Mouse (Mus musculus): Measurements from ENCODE around the gene Btbd17.

The Btbd17 gene

GRCm38 (mm10) chr11:114807025-114807424 is 11.3 kb upstream of the Btbd17 start:
- in situ Hi-C loops (cut with MboI, MseI) = no loop called here

DNA sequence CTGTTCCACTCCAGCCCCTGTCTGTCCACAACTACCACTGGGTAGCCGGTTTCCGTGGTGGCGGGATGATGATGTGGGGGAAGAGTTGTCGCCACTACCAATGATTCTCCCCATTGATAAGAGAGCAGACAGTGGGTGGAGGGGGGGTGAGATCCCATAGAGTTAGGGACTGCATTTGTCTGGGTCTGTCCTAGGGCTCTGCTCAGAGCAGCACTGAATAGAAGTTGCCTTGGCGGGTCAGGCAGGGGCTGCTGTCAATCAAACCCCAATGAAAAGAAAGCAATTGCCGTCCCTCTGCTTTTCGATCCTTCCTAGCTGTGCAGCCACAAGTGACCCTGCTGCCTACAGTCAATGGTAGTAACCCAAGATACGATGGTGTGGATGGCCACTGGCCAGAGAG is 8.2 kb upstream of the Btbd17 start:
- in situ Hi-C loops (cut with MboI, MseI) = no loop called here

GRCm38 (mm10) chr11:114802540-114803267 is 7.0 kb upstream of the Btbd17 start:
- in situ Hi-C loops (cut with MboI, MseI) = no loop called here

DNA sequence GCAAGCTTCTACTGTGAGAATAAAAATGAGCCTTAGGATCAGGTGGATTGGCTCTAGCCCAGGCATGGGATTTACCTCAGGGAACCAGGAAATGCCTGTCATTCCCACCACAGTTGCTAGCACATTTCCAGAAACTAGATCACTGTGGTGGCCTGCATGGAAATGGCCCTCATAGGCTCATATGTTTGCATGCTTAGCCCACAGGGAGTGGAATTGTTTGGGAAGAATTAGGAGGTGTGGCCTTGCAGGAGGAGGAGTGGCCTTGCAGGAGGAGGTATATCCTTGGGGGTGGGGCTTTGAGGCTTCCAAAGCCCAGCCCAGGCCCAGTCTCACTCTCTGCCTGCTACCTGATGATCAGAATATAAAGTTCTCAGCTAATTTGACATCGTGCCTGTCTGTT is 6.2 kb upstream of the Btbd17 start:
- in situ Hi-C loops (cut with MboI, MseI) = no loop called here

- in situ Hi-C loops (cut with MboI, MseI) = no loop called here
Observed at GRCm38 (mm10) chr11:114798624-114799023, 2.9 kb upstream of the Btbd17 start, which contains the start of gene Gpr142. Gene Gpr142 (plus strand): TSS chr11:114798924.

DNA sequence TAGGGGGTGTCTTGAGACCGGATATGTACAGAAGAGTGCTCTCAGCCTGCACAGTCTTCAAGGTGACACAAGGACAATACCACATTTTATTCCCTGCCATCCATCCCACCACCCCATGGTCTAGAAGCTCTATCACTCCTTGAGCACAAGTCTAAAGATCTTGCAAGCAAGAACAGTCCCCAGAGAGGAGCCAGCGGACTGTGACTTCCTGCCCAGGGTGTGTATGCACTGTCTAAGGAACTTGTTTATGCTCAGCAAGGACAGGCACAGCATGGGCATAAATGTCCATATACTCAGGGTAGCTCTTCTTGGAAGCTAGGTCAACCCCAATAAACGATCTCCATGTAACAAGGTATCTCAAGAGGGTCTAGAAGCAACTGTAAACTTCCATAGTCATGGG is 2.2 kb upstream of the Btbd17 start:
- in situ Hi-C loops (cut with MboI, MseI) = no loop called here

- in situ Hi-C loops (cut with MboI, MseI) = no loop called here
Observed at GRCm38 (mm10) chr11:114797176-114797575, 1.4 kb upstream of the Btbd17 start.

GRCm38 (mm10) chr11:114795231-114795746 is 456 bp downstream of the Btbd17 start:
- in situ Hi-C loops (cut with MboI, MseI) = no loop called here

DNA sequence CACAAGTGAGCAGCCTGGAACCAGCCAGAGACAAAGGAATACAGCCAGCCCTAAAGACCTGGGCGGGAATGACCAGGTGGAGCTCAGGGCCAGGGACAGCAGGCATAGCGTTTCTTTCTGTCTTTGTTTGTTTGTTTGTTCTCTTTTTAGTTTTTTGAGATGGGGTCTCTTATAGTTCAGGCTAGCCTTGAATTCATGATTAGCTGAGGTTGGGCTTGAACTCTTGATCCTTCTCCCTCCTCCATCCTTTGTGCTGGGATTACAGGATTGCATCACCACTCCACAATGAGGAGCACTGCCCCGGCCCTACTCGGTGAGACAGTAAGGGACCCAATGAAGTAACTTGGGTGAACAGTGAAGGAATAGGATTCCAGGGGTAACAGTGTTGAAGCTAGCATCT is 1.1 kb downstream of the Btbd17 start:
- in situ Hi-C loops (cut with MboI, MseI) = no loop called here

DNA sequence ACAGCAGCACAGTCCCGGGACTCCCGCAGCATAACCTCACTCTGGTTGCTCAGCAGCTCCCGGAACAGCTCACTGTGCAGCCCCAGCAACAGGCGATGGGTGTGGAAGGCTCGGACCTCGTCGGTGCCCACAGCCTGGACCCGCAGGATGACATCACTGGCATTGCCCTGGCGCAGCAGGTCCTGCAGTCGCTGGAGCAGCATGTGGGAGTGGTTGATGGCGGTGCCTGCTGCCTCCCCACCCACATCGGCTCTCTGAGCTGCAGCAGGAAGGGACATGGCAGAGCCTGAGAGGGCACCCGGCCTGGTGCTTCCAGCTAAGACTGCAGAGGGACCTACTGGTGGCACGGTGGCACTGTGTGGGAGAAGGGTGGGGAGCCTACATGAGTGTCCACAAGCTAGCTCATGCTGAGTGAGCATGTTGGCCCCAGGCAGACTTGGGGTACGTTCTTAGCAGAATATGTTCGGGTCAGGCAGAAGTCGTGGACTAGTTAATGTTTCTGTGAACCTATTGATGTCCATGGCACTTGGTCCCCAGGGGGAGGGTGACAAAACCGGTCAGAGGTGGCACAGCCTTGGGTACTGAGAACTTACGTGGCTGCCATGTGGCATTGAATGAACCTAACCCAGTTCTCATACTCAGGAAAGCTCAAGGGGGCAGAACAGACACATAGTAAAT is 1.7 kb downstream of the Btbd17 start:
- in situ Hi-C loops (cut with MboI, MseI) = no loop called here

GRCm38 (mm10) chr11:114792931-114793494 is 2.7 kb downstream of the Btbd17 start:
- in situ Hi-C loops (cut with MboI, MseI) = no loop called here

DNA sequence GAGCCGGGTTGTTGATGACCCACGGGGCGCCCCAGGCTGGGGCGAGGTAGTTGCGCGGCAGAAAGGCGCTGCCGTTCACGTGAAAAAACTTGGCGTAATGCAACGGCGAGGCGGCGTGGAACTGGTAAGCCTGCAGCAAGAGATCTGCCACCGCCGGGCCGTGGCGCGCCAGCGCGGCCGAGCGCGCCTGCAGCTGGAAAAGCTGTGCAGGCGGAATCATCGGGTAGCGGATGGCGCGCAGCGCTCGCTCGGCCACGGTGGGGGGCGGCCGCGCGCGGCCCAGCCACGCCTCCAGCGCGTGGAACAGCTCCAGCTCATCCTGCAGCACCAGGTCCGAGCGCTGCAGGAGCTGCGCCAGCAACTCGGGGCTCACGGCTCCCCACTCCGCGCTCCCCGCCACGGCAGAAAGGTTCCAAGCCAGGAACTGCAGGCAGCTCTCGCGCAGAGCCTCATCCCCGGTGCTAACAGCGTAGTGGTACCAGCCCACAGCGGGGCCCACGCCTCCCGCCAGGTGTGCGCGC is 3.8 kb downstream of the Btbd17 start:
- in situ Hi-C loops (cut with MboI, MseI) = no loop called here

DNA sequence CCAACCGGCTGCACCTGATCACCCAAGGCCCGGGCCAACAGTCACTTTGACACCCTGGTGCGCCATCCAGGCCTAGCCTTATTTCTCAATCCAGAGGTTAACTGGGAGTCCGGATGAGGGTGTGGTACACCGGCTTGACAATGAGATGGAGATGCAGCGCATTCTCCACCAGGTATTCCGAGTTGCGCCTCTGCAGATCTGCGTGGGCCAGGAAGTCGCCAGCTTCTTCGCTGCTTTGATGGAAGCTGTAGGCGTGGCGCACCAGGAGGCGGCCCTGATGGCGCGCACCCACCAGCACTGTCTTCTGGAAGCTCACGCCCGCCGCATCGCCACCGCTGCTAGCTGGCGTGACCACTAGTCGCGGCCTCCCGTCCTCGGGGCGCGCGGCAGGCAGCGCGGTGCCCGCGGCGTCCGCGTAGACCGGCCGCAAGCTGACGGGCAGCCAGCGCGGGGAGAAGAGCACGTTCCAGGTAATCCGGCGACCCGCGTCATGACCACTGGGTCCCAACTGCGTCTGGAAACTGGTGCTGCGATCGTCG is 4.3 kb downstream of the Btbd17 start:
- in situ Hi-C loops (cut with MboI, MseI) = no loop called here

GRCm38 (mm10) chr11:114790841-114791240 is 4.9 kb downstream of the Btbd17 start:
- in situ Hi-C loops (cut with MboI, MseI) = no loop called here

DNA sequence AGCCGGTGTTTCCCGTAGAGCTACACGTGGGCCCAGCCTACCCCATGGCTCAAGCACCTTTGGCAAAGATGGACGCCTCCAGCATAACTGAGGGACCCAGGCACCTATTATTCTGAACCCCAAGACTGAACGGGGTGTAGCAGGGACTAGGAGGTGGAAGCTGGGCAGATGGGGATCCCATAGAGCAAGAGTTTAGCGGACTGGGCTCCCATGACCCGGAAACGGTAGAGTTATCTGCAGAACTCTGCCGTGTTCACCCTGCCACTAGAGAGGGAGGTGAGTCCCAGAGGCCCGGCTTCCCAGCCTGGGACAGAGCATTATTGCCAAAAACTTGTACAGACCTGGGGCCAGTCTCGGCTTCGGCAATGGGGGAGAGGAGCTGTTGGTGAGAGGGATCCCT is 5.6 kb downstream of the Btbd17 start:
- in situ Hi-C loops (cut with MboI, MseI) = no loop called here

- in situ Hi-C loops (cut with MboI, MseI) = no loop called here
Observed at GRCm38 (mm10) chr11:114789716-114790115, 6.0 kb downstream of the Btbd17 start.

- in situ Hi-C loops (cut with MboI, MseI) = no loop called here
Observed at GRCm38 (mm10) chr11:114789061-114789714, 6.6 kb downstream of the Btbd17 start.

DNA sequence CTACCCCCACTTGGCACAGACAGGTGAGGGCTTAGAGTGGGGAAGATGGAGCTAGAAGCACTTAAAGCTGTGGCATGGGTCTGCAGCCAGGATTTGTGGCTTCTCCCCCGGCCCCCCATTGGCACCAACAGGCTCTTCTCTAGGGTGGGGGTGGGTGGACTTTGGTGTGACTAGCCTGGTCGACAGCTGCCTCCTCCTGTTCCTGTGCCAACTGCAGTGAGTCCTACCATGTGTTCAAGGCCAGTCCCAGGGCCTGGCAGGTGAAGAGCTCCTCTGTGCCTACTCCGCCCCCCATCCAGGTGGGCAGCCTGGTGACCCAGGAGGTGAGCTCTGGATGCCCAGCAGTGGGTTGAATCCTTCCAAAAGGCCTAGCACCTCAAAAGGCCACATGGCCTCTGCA is 8.1 kb downstream of the Btbd17 start:
- in situ Hi-C loops (cut with MboI, MseI) = no loop called here

- in situ Hi-C loops (cut with MboI, MseI) = no loop called here
Observed at GRCm38 (mm10) chr11:114786326-114786725, 9.4 kb downstream of the Btbd17 start.

DNA sequence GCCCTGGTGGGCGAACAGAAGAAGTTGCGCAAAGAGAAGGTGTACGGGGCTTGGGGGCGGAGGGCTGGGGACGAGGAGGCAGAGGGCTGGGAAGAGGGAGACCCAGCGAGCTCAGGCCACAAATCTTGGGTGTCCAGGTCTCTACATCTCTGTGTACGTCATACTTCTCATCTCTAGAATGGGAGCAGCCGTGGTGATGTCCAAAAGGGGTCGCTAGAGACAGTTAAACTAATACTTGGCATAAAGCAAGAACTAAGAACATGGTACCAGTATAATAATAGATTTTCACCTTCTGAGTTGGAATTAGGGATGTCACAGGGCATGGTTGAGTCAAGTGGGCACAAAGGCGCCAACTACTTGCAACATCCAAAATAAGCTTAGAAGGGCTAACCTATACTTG is 9.9 kb downstream of the Btbd17 start:
- in situ Hi-C loops (cut with MboI, MseI) = no loop called here

DNA sequence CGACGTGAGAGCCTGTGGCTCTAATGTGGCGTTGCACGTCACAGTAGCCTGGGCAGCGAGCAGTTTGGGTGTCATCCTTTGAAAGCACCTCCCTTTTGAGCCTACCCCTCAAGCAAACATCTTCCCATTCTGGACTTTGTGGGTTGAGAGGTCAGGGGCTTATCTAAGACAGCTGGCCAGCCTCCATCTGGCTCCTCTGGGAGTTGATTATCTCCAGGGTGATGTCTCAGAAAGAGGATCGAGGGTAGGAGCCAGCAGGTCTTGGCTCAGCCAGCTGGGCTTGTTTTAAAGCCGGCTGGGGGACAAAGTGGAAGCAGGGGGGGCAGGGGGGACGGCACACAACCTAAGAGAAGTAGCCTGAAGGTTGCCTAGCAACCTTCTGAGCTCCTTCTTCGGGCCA is 15.7 kb downstream of the Btbd17 start:
- in situ Hi-C loops (cut with MboI, MseI) = no loop called here

DNA sequence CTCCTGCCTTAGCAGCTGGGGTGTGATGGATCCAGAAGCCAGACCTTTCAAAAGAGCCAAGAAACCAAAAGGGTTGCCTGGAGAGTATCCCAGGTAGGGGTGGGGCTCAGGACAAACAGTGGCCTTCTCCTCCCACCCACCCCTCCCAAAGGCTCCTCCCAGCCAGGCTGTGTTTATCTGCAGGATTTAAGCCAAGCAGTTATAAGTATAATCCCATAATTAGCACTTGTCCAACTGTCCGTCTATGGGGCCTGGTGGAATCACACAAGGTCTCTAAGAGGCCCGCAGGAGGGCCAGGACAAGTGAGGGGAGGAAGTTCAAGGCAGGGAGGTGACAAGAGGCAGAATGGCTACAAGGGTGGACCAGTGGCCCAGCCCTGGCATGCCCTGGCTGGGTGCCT is 23.8 kb downstream of the Btbd17 start:
- in situ Hi-C loops (cut with MboI, MseI) = no loop called here

All from T-helper 17 cell (primary cell).